Mouse (Mus musculus): ENCODE measurements around the gene Cacna2d1.

The Cacna2d1 gene

DNA sequence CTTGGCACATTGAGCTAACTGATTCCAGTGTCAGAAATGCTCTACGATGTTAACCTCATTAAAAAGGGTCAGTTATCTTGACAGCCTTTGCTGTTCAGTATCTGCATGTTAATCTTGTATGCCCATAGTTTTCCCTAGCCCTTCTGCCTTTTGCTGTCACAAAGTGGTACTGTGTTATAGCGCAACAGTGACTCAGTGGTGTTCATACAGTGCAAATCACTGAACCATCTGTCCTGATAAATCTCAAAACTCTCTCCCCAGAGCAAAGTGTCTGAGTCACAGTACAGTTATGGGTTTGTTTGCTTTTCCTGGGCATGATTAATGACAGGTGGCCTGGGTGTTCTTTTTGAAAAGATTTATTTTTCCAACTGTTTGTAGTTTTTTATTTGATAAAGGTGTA, 122.3 kb downstream of the Cacna2d1 start:
- in situ Hi-C loops (cut with MseI, MboI): no loop called here

DNA sequence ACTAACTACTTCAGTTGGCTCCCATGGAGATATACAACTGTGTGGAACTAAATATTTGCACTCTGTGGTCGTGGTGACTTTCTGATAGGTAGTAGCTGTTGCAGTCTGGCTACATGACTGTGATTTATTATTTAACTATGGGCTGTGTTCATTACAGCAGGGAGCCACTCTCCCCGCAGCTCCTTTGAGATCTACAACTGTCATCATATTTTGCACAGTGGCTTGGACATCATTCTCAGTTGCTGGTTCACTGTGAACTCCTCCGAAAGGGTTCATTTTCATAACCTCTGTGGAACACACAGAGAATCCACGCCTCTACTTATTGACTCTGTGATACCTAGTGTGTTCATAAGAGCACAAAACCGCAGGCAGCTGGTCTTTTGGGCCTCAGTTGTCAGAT, 128.3 kb downstream of the Cacna2d1 start:
- in situ Hi-C loops (cut with MseI, MboI): no loop called here

DNA sequence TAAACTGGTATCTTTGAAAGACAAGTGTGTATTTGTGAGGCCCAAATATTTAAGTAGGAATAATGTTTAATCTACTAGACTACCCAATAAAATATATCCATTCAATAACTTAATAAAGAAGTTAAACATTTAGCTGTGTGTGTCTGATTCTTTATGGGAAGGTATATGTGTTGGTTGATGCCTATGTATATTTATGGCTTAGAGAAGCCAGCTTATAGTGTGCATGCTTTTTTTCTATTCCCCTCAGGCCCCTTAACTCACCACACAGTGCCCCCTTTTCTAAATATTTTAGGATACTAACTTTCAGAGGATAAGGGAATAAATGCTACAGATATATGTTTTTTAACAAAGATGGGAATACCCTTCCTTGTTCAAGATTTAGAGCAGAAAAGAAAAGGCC, 128.8 kb downstream of the Cacna2d1 start:
- in situ Hi-C loops (cut with MseI, MboI): no loop called here

GRCm38 (mm10) chr5:16063949-16064348, 129.5 kb downstream of the Cacna2d1 start:
- in situ Hi-C loops (cut with MseI, MboI): no loop called here

DNA sequence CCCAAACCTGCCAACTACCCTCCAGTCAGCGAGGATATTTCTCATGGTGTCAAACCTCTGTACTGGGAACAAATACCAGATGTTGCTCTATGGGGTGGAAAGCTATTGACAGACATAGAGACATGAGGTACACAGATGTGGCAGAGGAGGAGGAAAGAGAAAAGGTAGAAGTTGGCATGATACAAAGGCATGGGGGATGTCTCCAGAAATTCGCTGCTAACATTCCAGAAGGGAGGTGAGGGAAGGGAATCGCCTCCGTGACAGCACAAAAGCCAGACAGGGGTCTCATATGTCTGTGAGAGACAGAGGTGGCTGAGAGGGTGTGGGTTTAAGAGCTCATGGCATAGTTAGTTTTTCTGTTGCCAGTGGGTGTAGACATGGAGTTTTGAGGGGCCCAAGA, 131.3 kb downstream of the Cacna2d1 start:
- in situ Hi-C loops (cut with MseI, MboI): no loop called here

DNA sequence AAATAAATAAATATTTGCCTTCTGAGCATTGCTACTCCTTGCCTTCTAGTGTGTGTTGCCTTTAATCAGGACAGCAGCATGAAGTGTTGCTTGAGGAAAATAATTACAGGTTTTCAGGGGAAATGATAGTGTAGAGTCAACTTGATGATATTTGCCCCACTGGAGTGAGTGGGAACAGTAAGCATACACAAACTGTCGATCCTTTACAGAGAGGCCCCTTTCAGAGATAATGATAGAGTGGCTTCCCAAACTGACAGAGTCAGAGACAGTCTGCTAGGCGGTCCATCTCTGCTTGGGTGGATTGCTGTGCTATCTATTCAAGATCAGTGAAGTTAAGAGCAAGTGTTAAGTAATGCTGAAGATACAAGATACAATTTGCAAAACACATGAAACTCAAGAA, 147.8 kb downstream of the Cacna2d1 start:
- in situ Hi-C loops (cut with MseI, MboI): no loop called here

GRCm38 (mm10) chr5:16086979-16087902, 152.8 kb downstream of the Cacna2d1 start:
- in situ Hi-C loops (cut with MseI, MboI): no loop called here

GRCm38 (mm10) chr5:16087995-16088394, 153.5 kb downstream of the Cacna2d1 start:
- in situ Hi-C loops (cut with MseI, MboI): no loop called here

- in situ Hi-C loops (cut with MseI, MboI): no loop called here
Observed at GRCm38 (mm10) chr5:16092540-16092939, 158.0 kb downstream of the Cacna2d1 start.

DNA sequence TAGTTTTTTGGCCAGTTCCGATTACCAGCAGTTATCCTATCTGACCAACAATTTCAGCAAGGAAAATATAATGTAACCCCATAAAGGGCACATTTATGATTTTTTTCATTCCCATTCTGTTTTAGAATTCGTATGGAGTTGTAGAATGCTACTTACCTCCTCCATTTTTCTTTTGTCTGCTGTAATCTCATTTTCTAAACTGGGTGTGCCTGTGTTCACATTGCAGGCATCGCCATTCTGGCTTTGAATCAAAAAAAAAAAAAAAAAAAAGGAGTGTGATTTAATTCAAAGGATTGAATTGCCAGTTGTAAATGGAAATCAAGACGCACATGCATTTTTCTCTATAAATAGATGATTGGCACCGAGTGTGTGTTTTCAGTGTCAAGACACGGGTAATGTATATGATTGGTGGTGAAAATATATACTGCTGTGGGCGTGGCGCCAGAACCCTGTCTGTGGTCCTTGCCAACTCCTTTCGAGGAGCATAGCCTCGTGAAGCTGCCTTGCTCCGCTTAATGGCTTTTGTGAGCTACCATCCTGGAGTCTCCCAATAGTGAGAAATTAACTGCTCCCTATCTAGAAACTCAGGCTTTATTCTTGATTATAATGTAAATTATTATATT, 158.7 kb downstream of the Cacna2d1 start:
- in situ Hi-C loops (cut with MseI, MboI): no loop called here

DNA sequence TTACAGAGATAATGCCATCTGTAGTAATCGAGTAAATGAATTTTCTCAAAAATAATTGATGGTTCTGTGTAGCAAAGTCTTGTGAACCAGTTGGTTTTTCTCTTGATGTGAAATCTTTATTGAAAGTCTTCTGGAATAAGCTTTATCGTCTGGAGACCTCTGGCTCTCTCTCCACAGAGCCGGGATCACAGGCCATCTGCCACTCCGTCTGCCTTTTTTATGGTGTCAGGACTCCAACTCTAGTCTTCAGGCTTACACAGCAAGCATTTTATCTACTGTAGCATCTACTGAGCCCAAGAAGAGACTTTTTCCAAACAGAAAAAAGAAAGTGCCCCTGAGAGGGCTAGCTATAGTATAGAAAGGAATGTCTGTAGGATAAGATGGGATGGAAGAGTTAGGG, 160.9 kb downstream of the Cacna2d1 start:
- in situ Hi-C loops (cut with MseI, MboI): no loop called here

- in situ Hi-C loops (cut with MseI, MboI): no loop called here
Observed at GRCm38 (mm10) chr5:16098766-16099165, 164.3 kb downstream of the Cacna2d1 start.

GRCm38 (mm10) chr5:16101820-16102219, 167.3 kb downstream of the Cacna2d1 start:
- in situ Hi-C loops (cut with MseI, MboI): loop anchor here in 1 of 2 experiments (25.0 kb wide), 1 partner anchor 265 kb away; no protein-coding TSS in a partner anchor

- in situ Hi-C loops (cut with MseI, MboI): loop anchor here in 1 of 2 experiments (25.0 kb wide), 1 partner anchor 268 kb away; no protein-coding TSS in a partner anchor
Observed at GRCm38 (mm10) chr5:16105701-16106100, 171.2 kb downstream of the Cacna2d1 start.

- in situ Hi-C loops (cut with MseI, MboI): loop anchor here in 1 of 2 experiments (25.0 kb wide), 1 partner anchor 273 kb away; no protein-coding TSS in a partner anchor
Observed at GRCm38 (mm10) chr5:16110643-16111042, 176.2 kb downstream of the Cacna2d1 start.

DNA sequence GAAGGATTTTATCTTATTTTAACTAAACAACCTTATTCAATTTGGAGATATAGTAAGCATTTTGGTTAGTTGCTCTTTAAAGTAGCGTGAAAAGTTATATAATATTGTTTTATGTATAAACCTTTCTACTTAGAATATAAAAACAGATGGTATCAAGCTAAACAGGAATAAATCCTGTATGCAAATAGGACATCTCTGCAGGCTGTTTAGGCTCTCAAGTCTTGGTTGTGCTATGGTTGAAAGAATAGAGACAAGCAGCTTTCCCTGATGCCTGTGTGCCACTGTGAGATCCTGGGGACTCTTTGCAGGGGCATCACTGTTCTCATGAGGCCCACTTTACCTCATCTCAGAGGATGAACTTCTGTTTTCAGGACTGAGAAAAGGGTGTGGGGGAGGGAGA, 179.4 kb downstream of the Cacna2d1 start:
- in situ Hi-C loops (cut with MseI, MboI): loop anchor here in 1 of 2 experiments (25.0 kb wide), 1 partner anchor 277 kb away; no protein-coding TSS in a partner anchor

DNA sequence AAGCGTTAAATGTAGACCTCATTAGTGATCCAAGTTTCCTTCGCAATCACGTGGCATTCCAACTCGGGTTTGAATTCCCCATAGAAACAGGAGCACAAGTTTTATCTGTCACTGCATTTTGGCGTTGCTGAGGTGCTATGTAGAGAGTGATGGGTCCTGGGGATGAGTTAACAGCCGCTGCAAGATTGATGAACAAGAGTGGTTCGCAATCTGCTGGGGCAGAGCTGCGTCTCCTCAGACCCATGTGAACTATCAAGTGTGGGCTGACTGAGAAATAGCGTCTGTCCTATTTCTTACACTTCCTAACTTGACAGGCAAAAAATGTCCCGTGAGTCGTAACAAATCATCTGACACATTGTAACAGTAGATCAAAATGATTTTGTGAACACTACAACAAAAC, 186.8 kb downstream of the Cacna2d1 start:
- in situ Hi-C loops (cut with MseI, MboI): loop anchor here in 1 of 2 experiments (25.0 kb wide), 1 partner anchor 284 kb away; no protein-coding TSS in a partner anchor

GRCm38 (mm10) chr5:16122110-16122509, 187.6 kb downstream of the Cacna2d1 start:
- in situ Hi-C loops (cut with MseI, MboI): loop anchor here in 1 of 2 experiments (25.0 kb wide), 1 partner anchor 285 kb away; no protein-coding TSS in a partner anchor

- in situ Hi-C loops (cut with MseI, MboI): no loop called here
Observed at GRCm38 (mm10) chr5:16134286-16135094, 200.0 kb downstream of the Cacna2d1 start.

- in situ Hi-C loops (cut with MseI, MboI): no loop called here
Observed at GRCm38 (mm10) chr5:16135986-16136385, 201.5 kb downstream of the Cacna2d1 start.

DNA sequence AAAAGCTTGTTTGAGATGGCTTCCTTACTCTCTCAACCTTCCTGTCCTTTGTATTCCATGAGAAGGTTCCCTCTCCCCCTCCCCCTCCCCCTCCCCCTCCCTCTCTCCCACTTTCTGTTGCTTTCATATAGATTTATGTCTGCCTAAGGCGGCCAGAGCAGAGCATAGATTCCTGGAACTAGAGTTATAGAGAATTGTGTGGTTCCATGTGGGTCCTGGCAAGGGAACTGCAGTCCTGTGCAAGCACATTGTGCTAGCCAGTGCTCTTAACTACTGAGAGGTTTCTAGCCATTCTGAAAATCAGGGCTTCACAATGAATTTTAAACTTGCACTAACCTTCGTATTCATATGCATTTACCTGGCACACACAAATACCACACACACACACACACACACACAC, 202.3 kb downstream of the Cacna2d1 start:
- in situ Hi-C loops (cut with MseI, MboI): no loop called here

DNA sequence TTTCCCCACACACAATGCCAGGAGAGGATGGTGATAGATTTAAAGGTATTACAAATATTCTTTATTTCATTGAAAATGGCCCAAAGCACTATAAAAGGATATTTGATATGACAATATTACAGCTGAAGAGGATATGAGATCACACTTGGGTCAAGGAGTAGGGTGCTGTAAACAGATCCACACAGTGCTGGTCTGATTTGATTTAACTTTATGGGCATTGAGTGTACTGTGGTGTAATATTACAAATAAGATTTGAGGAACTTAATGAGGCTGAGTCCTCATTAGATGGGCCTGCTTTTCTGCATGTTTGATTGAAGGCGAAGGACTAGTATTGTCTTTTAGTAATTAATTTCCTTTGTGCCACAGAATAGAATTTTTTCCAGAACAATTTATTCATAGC, 212.1 kb downstream of the Cacna2d1 start:
- in situ Hi-C loops (cut with MseI, MboI): no loop called here

Measured in mouse trophoblast stem cell (cell line).